Mouse (Mus musculus) hematopoietic multipotent progenitor cell, adult 10-12 weeks (in vitro differentiated cells): ENCODE measurements around the gene Btbd17. TPM values are rescaled to one million over a fixed set of nuclear protein-coding genes. Genes with fewer than 3 reads are reported as not detected.

Experiments
- polyA plus RNA-seq: library from polyadenylated mRNA; stranded (reverse); fragments of >175 nt; gene quantifications from 2 replicates; pipeline ENCODE4 v1.2.3, GENCODE M21; 2012; ENCODE audit warnings: low replicate concordance

The Btbd17 gene
- 0.54 TPM in 1 of 2 replicates, not detected in the other for polyA plus RNA-seq

DNA sequence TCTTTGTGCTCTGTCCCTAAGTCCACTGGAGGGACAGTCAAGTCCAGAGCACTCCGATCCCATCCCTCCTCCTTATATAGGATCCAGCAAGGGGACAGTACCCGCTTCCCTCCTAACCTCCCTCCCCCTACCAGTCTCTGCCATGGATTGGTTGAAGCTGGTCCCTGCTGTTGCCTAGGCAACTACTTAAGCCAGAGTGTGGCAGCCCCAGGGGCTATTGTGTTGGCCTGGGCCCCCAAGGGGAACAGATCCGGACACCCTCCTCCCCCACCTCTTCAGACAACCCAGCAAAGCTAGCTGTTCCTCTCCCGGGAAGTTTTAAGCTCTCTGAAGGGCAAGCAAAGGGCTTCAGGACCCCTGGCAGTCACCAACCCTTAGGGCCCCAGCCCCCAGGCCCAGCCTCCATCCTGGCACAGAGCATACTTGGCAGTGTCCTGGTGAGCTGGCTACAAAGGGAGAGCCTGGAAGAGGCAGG is at the start of gene Btbd17:
Btbd17 (minus strand) TSS at position 98 of the 475 bp plus-strand sequence.

DNA sequence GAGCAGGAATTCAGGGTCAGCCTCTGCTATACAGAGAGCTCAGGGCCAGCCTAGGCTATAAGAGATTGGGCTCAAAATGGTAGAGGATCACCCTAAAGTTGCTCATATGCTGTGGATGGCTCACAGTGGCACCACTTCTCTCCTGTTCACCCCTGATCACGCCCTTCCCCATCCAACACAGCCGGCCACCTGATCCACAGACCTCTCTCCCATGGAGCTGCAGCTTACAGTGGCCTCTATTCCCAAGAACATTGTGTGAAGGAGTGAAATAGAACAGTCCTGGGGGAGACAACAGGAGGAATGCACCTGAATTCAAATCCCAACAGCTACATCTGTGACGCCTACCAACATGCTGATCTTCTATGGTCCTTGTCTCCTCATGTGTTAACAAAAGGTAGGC is 2.9 kb upstream of the Btbd17 start, which contains the start of gene Gpr142:
Gpr142 (plus strand) TSS at position 301 of the 400 bp plus-strand sequence.

GRCm38 (mm10) chr11:114764820-114765818 is 30.6 kb downstream of the Btbd17 start, which contains the start of gene Kif19a:
Gene Kif19a, plus strand, starts transcription at chr11:114765388.

Other genes starting within 250 kb of the Btbd17 start
- gene Rpl38, start 127.4 kb downstream of the Btbd17 start, polyA plus RNA-seq: 101 and 376 TPM in 2 replicates
- 7.9 and 9.2 TPM in 2 replicates for gene Ttyh2, start 120.5 kb downstream of the Btbd17 start, polyA plus RNA-seq
- 0.12 TPM in 1 of 2 replicates, not detected in the other for gene Dnaic2, start 68.5 kb downstream of the Btbd17 start, polyA plus RNA-seq
- gene Kif19a, start 30.6 kb downstream of the Btbd17 start, polyA plus RNA-seq: 10.1 and 14.4 TPM in 2 replicates
- not detected in 2 replicates for gene Gpr142, start 3.0 kb upstream of the Btbd17 start, polyA plus RNA-seq
- 2.2 and 2.4 TPM in 2 replicates for gene Gprc5c, start 55.2 kb upstream of the Btbd17 start, polyA plus RNA-seq
- gene Cd300a, start 94.1 kb upstream of the Btbd17 start, polyA plus RNA-seq: 5.7 and 7.1 TPM in 2 replicates
- 4.0 and 11.4 TPM in 2 replicates for gene Cd300lb, start 138.4 kb upstream of the Btbd17 start, polyA plus RNA-seq
- gene Cd300c, start 173.2 kb upstream of the Btbd17 start, polyA plus RNA-seq: 0.28 and 0.65 TPM in 2 replicates
- gene Cd300ld, start 194.0 kb upstream of the Btbd17 start, polyA plus RNA-seq: 0.70 and 0.89 TPM in 2 replicates
- 2.3 and 2.7 TPM in 2 replicates for gene Cd300c2, start 205.9 kb upstream of the Btbd17 start, polyA plus RNA-seq
- not detected in 2 replicates for gene Cd300ld2, start 220.2 kb upstream of the Btbd17 start, polyA plus RNA-seq
- not detected in 2 replicates for gene Cd300ld4, start 231.1 kb upstream of the Btbd17 start, polyA plus RNA-seq
- gene Cd300ld5, start 241.8 kb upstream of the Btbd17 start, polyA plus RNA-seq: 2.4 TPM in 1 of 2 replicates, not detected in the other